Mouse (Mus musculus) liver, embryonic 13.5 days (tissue): ENCODE measurements at regions not wholly inside any gene's neighbourhood (a gene's known extent, or its start where the extent isn't known, plus 50 kb on each side); places are given as distances from the start of the nearest gene placed in this dataset.
A peak's percentile ranks its signal among the peaks of the same experiment; 100 is the strongest.

Experiments used
- ATAC-seq: fragments of 200-750 bp; cut with Nextera tagmentation; 2 replicates; pipeline ENCODE4 v1.8.0; 2017; ENCODE audit warnings: low read depth, mild to moderate bottlenecking, moderate number of reproducible peaks, moderate library complexity
- DNase-seq: peaks from one replicate; pipeline ENCODE4 v3.0.0; 2022
- H3K27ac ChIP-seq: fragments of 300-500 bp; sonication (generic); 2 replicates; pipeline ENCODE4 v1.5.1; 2015; ENCODE audit warnings: moderate library complexity, mild to moderate bottlenecking, inconsistent platforms
- H3K27me3 ChIP-seq: fragments of 300-500 bp; sonication (generic); 2 replicates; pipeline ENCODE4 v1.6.1; 2015; ENCODE audit warnings: mild to moderate bottlenecking, inconsistent platforms
- H3K36me3 ChIP-seq: fragments of 300-500 bp; sonication (generic); 2 replicates; pipeline ENCODE4 v1.6.1; 2015; ENCODE audit warnings: mild to moderate bottlenecking, inconsistent platforms
- H3K4me1 ChIP-seq: fragments of 300-500 bp; sonication (generic); replicated peaks from 2 replicates; pipeline ENCODE4 v1.6.1; 2015; ENCODE audit warnings: inconsistent platforms
- H3K4me2 ChIP-seq: fragments of 300-500 bp; sonication (generic); 2 replicates; pipeline ENCODE4 v1.6.1; 2015; ENCODE audit warnings: inconsistent platforms, mild to moderate bottlenecking, moderate library complexity
- H3K4me3 ChIP-seq: fragments of 300-500 bp; sonication (generic); replicated peaks from 2 replicates; pipeline ENCODE4 v1.5.1; 2015; ENCODE audit warnings: mild to moderate bottlenecking, inconsistent platforms
- H3K9ac ChIP-seq: fragments of 300-500 bp; sonication (generic); 2 replicates; pipeline ENCODE4 v1.6.1; 2015; ENCODE audit warnings: mild to moderate bottlenecking, inconsistent platforms
- H3K9me3 ChIP-seq: fragments of 300-500 bp; sonication (generic); replicated peaks from 2 replicates; pipeline ENCODE4 v1.6.1; 2016; ENCODE audit warnings: inconsistent platforms
- WGBS: fragments of 180-500 bp; shearing (Covaris S2); methylation state at CpG from one replicate; pipeline ENCODE4 v1.1.7; 2015; ENCODE audit not compliant: insufficient replicate concordance; 5-methylcytosine and 5-hydroxymethylcytosine counted together

DNA sequence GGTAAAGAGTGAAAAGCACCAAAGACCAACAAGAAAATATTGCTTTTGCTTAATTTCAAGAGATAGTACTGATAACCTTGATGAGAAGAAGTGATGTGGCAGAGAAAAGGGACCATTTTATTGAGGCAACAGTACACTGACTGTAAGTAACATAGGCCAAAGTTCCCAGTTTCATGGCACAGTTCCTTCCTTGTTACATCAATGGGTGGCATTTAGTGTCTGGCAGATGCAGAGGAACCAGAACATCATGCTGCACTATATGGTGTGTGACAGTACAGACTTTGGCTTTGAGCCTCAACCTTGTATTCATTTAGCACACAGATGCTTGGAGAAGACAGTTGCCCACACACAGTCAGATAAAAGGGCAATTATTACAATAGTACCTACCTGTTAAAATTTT, 123.7 kb upstream of the Tent5a start:
- no peaks in the 10 kb centered on the region for H3K9me3 ChIP-seq
- H3K4me3 ChIP-seq, result no peak overlapping the region
- ATAC-seq, result no peak

DNA sequence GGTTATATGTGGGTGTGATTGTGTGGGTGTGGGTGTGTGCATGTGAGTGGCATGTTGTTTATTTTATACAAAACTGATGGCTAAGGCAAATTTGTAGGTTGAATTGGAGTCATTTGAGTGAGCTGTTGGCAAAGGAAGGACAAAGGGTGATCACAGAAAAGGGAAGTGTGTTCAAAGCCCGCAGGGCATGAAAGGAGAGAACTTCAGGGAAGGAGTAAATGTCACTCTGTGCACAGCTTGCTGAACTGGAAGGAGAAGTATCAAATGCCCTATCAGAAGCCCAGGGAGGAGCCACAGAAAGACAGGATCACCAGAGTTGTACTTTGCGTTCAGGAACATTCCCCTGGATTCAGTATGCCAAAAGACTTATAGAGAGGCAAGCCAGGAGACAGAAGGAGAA, 122.3 kb upstream of the Tent5a start:
- no peaks in the 10 kb centered on the region for H3K9me3 ChIP-seq
- no peak overlapping the region for H3K4me2 ChIP-seq
- ATAC-seq (no peak), DNase-seq (no peak)
- no peaks in the 10 kb centered on the region for H3K27me3 ChIP-seq
- H3K36me3 ChIP-seq, result no peaks in the 10 kb centered on the region
- no peak overlapping the region for H3K9ac ChIP-seq
- 36% methylated on average over 2 of the region's 2 CpGs for WGBS
- H3K27ac ChIP-seq, result no peak overlapping the region
- no peak overlapping the region for H3K4me3 ChIP-seq
- no peaks in the 10 kb centered on the region for H3K4me1 ChIP-seq

More for the DNA sequence above, 123.7 kb upstream of the Tent5a start:
- H3K36me3 ChIP-seq, result no peaks in the 10 kb centered on the region
- no peak overlapping the region for H3K4me2 ChIP-seq
- H3K27me3 ChIP-seq, result no peaks in the 10 kb centered on the region
- no peak overlapping the region for H3K27ac ChIP-seq
- no peak for DNase-seq
- H3K9ac ChIP-seq, result no peak overlapping the region
- no peaks in the 10 kb centered on the region for H3K4me1 ChIP-seq

DNA sequence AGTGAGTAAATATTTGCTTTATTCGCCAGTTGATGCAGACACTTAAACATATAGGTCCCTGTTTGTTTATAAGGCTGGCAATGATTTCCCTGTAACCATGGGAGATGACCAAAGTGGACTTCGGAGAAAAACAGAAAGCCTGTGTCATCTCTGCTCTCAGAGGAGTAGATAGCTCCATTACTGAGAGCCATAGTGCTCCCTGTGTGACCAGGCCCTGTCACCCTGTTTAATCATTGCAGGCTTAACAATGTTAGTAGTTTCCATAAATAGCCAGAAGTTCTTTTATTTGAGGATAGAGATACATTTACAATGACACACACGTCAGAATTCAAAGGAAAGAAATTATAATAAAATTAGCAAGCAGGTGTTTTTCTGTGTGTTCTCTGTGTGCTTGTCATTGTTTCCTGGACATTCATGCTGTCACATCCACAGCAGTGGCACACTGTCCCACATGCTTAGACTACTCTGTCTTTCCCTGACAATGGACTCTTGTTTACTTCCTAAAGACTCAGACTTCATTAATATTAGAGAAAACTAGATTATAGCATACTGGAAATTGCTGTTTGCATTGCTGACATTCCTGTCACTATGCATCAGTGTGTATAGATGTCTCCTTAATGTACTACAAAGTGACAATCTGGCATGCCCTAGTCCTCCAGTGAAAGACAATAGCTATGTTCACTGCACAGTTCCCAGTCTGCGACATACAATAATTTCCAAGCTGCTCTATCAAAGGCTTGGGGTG, 115.8 kb upstream of the Tent5a start:
- no peaks in the 10 kb centered on the region for H3K36me3 ChIP-seq
- H3K4me1 ChIP-seq, result no peaks in the 10 kb centered on the region
- H3K9me3 ChIP-seq, result no peaks in the 10 kb centered on the region
- no peak for DNase-seq
- no peak for ATAC-seq
- no peak overlapping the region for H3K9ac ChIP-seq
- H3K4me2 ChIP-seq, result no peak overlapping the region
- H3K27me3 ChIP-seq, result no peaks in the 10 kb centered on the region
- H3K27ac ChIP-seq, result no peak overlapping the region
- H3K4me3 ChIP-seq, result no peak overlapping the region
- 53% methylated on average over 4 of the region's 4 CpGs for WGBS

DNA sequence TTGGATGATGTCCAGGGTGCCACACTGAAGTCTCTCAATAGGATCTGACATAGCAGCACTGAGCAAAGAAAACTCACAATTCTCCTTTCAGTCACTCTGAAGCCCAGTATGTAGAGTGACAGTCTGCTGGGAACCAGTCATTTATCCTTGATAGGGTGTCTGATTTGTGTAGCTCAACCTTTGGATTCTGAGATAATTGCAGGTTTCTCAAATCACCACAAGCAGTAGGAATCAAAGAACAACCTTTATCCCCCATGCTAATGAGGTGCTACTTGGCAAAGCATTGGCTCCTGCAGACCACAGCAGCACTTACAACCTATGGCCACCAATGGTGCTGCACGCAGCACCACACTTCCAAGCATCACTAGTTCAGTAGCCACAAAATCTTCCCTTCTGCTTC, 112.5 kb upstream of the Tent5a start:
- Histone ChIP-seq H3K9ac (no peak overlapping the region), H3K9me3 (no peaks in the 10 kb centered on the region), H3K27ac (no peak overlapping the region), H3K4me2 (no peak overlapping the region), H3K36me3 (no peaks in the 10 kb centered on the region), H3K4me3 (no peak overlapping the region), H3K27me3 (no peaks in the 10 kb centered on the region), H3K4me1 (no peaks in the 10 kb centered on the region)
- WGBS, result 56% methylated on average over 1 of the region's 1 CpGs
- DNase-seq (no peak), ATAC-seq (no peak)

DNA sequence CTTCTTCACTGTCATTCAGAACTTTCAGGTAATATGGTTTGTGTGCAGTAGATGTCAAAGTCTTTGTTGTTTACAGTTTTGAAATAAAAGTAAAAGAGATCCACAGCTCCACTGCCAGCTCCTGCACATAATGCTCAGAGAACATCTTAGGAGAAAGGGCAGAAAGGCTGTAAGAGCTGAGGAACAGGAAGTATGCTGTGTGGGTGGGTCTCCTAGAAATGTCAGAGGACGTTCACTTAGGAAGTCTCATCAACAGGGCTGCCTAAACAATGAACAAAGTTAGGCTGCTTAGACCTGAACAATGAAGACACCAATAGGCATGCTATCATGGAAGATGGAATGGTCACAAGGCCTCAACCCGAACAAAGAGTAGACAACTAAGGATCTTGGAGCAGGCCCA, 105.1 kb upstream of the Tent5a start:
- Histone ChIP-seq H3K27ac (no peak overlapping the region), H3K9me3 (no peaks in the 10 kb centered on the region), H3K4me1 (no peaks in the 10 kb centered on the region), H3K4me2 (no peak overlapping the region), H3K4me3 (no peak overlapping the region), H3K27me3 (no peaks in the 10 kb centered on the region), H3K9ac (no peak overlapping the region), H3K36me3 (no peaks in the 10 kb centered on the region)
- WGBS, result 40% methylated on average over 2 of the region's 2 CpGs
- ATAC-seq, result no peak
- DNase-seq, result no peak

DNA sequence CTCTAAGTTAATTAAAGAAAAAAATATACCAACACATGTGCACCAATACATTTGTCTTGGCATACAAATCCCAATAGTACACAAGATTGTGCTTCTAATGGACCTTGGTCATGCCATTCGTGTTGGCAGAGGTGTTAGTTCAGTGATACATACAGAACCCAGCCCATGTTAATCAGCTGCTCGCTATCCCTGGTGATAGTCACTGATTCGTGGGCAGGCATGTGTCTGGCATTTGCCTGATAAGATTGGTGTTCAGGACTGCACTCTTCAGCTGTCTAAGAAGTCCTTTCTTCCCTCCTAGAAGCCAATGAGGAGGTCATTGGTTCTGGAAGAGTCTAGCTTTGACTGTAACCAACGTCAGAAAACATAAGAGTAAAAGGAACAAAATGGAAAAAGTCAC, 99.7 kb upstream of the Tent5a start:
- Histone ChIP-seq H3K27ac (no peak overlapping the region), H3K27me3 (no peaks in the 10 kb centered on the region), H3K36me3 (no peaks in the 10 kb centered on the region), H3K9ac (no peak overlapping the region), H3K9me3 (no peaks in the 10 kb centered on the region), H3K4me1 (no peaks in the 10 kb centered on the region), H3K4me2 (no peak overlapping the region), H3K4me3 (no peak overlapping the region)
- ATAC-seq (no peak), DNase-seq (no peak)
- WGBS, result 25% methylated on average over 4 of the region's 4 CpGs

DNA sequence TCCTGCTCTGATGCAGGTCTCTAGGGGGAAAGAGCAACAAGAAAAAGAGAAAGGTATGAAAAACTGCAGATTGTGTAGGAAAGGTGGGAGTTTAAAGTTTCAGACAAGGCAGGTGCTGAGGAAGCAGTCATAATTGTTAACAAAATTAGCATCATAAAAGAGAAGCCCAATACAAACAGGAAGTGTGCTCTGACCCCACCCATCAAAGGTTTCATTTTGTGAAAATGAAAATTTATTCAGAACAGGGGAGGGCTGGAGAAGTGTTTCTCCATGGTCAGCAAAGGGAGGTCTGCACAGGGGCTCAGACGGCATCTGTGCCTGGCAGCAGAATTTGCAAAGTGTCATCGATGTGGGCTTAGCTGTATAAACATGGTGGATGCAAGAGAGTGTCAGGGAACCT, 96.8 kb upstream of the Tent5a start:
- Histone ChIP-seq H3K36me3 (no peaks in the 10 kb centered on the region), H3K9ac (no peak overlapping the region), H3K9me3 (no peaks in the 10 kb centered on the region), H3K4me2 (no peak overlapping the region), H3K4me1 (no peaks in the 10 kb centered on the region), H3K4me3 (no peak overlapping the region), H3K27ac (no peak overlapping the region), H3K27me3 (no peaks in the 10 kb centered on the region)
- DNase-seq (no peak), ATAC-seq (no peak)
- WGBS, result 66% methylated on average over 2 of the region's 2 CpGs

DNA sequence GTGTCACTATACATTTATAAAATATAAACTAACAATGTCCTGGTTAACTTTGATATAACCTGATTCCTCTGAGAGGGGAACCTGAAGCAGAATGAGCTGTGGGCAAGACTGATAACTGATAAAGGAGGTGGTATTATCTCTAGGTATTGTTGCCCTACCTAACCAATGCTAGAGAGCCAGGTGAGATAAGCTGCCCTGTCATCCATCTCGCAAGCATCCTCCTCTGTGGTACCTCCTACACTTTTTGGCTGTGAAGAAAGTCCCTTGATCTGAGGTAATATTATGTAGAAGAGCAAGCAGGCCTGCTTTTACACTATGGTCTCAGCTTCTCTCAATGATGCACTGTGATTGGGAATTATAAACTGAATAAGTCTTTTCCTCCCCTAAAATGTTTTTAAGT, 87.2 kb upstream of the Tent5a start:
- peaks cover 3% of the 10 kb centered on the region; the same call in 1 of the 2 replicates for H3K4me1 ChIP-seq
- WGBS, result 40% methylated on average over 1 of the region's 1 CpGs
- H3K36me3 ChIP-seq, result no peaks in the 10 kb centered on the region
- no peak for ATAC-seq
- H3K9ac ChIP-seq, result no peak overlapping the region
- H3K27ac ChIP-seq, result no peak overlapping the region
- no peak overlapping the region for H3K4me3 ChIP-seq
- no peaks in the 10 kb centered on the region for H3K27me3 ChIP-seq
- H3K4me2 ChIP-seq, result no peak overlapping the region
- no peaks in the 10 kb centered on the region for H3K9me3 ChIP-seq
- DNase-seq, result no peak

DNA sequence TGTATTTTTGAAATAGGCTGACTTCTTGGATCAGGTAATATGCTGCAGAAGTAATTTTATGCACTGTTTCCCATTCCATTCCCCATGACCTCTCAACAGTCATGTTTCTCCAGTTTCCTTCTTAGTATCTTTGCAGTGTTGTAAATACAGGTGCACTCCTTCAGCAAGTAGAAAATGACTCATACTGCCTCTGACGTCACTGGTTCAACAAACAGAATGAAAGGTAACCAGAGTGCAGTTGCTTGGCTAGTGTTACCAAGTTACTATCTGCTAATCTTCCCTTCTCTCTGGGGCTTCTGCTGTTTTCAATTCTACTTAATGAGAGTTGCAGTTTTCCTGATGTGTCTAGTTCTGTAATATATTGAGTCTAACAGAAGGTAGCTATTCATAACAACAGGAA, 86.7 kb upstream of the Tent5a start:
- WGBS, result 22% methylated on average over 1 of the region's 1 CpGs
- no peak overlapping the region for H3K4me2 ChIP-seq
- H3K4me3 ChIP-seq, result no peak overlapping the region
- no peak overlapping the region for H3K9ac ChIP-seq
- H3K9me3 ChIP-seq, result no peaks in the 10 kb centered on the region
- no peak overlapping the region for H3K27ac ChIP-seq
- peaks cover 3% of the 10 kb centered on the region; the same call in 1 of the 2 replicates for H3K4me1 ChIP-seq
- no peaks in the 10 kb centered on the region for H3K36me3 ChIP-seq
- H3K27me3 ChIP-seq, result no peaks in the 10 kb centered on the region
- ATAC-seq (no peak), DNase-seq (no peak)

DNA sequence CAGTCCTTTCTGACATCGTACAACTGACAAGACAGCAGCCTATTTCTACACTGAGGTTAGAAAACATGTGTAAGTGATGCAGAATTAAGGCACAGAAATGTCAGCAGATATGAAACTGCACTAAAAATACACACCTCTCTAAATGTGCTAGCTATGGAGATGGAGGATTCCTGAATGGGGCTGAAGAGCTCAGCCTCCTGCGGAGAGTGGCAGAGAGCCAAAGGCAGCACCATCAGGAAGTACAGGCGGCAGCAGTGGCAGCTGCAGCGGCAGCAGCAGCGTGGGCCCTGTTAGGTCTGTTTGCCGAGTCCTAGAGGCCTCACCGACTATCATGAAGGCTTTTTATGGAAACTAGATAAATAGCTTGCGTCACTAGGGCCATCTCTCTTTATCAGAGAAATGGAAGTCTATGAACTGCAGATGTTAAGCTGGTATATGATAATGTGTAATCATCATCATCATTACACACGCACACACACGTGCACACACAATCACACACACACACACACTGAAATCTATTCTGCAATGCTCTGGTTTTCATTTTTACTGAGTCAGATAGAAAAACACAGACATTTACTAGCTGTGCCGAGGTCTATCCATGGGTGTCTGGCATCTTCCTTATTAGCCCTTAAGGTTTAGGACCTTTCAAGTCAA, 83.6 kb upstream of the Tent5a start:
- WGBS, result 28% methylated on average over 11 of the region's 11 CpGs
- peak; percentile 48; the same call in 1 of the 2 replicates for ATAC-seq
- Histone ChIP-seq H3K4me1 (peaks cover 3% of the 10 kb centered on the region; the same call in 1 of the 2 replicates), H3K27me3 (no peaks in the 10 kb centered on the region), H3K9me3 (no peaks in the 10 kb centered on the region), H3K4me2 (no peak overlapping the region), H3K27ac (no peak overlapping the region), H3K36me3 (no peaks in the 10 kb centered on the region), H3K4me3 (no peak overlapping the region), H3K9ac (no peak overlapping the region)
- DNase-seq, result no peak

DNA sequence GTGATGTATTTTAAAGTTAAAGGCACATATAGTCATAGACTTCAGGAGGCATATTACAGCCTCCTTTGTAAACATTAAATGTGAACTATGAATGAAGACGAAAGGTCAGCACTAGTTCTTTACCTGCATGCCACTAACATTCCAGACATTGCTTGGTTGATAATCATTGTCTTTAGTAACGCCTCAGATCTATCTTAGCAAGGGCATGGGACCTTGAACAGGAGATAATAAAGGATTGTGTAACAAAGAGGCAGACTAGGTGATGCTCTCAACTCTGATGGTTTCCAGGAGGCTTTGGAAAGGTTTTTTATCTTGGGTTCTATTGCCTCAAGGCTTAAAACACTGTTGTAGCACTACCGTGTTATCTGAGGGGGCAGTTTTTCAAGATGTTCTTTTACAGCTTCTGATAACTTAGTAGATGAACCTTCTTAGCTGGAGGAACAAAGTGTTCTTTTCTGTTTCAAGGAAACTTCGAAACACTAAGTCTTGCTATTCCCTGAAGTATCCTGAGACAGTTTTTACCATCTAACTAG, 82.9 kb upstream of the Tent5a start:
- H3K4me2 ChIP-seq, result no peak overlapping the region
- H3K27ac ChIP-seq, result no peak overlapping the region

DNA sequence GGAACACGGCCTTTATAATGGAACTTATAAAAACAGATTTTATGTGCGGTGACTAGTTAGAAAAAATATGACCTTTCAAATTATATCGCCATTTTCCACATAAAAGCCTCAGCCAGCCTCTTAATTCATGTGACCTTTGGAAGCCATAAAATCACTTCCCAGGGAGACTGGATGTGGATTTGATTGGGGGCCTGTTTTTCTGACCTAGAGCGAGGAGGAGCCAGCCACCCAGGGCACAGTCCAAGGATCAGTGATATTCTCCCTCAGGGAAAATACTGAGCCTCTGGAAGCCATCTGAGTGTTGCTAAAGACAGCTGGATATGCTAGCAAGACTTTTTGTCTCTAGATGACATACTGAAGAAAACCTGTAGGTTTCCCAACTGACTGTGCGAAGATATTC, 81.3 kb upstream of the Tent5a start:
- ATAC-seq (no peak), DNase-seq (no peak)
- H3K4me3 ChIP-seq, result no peak overlapping the region
- peaks cover 3% of the 10 kb centered on the region; the same call in 1 of the 2 replicates for H3K4me1 ChIP-seq
- no peaks in the 10 kb centered on the region for H3K9me3 ChIP-seq
- no peak overlapping the region for H3K4me2 ChIP-seq
- H3K9ac ChIP-seq, result no peak overlapping the region
- no peak overlapping the region for H3K27ac ChIP-seq
- H3K36me3 ChIP-seq, result no peaks in the 10 kb centered on the region
- H3K27me3 ChIP-seq, result no peaks in the 10 kb centered on the region
- WGBS, result 74% methylated on average over 5 of the region's 5 CpGs

More for the DNA sequence above, 82.9 kb upstream of the Tent5a start:
- Histone ChIP-seq H3K27me3 (no peaks in the 10 kb centered on the region), H3K4me1 (peaks cover 3% of the 10 kb centered on the region; the same call in 1 of the 2 replicates), H3K4me3 (no peak overlapping the region), H3K9ac (no peak overlapping the region), H3K36me3 (no peaks in the 10 kb centered on the region), H3K9me3 (no peaks in the 10 kb centered on the region)
- 35% methylated on average over 4 of the region's 4 CpGs for WGBS
- DNase-seq (no peak), ATAC-seq (no peak)
